Mouse (Mus musculus) thymus, adult 2 months (tissue): ENCODE measurements around the gene Mc1r.

Source experiments
- CTCF ChIP-seq: fragments of 200-500 bp; IDR thresholded peaks from 2 replicates; pipeline ENCODE4 v1.5.1; 2012; ENCODE audit warnings: mild to moderate bottlenecking, control low read depth, low read length, moderate library complexity, borderline replicate concordance; ENCODE audit not compliant: control insufficient read depth, poor library complexity, insufficient read depth; ENCODE audit errors: extremely low read depth
- POLR2A ChIP-seq: fragments of 200-500 bp; IDR thresholded peaks from 2 replicates; pipeline ENCODE4 v1.6.1; 2012; ENCODE audit warnings: mild to moderate bottlenecking, low read length, control low read depth, moderate library complexity; ENCODE audit not compliant: control insufficient read depth, poor library complexity, insufficient read depth; ENCODE audit errors: extremely low read depth

- TF ChIP-seq POLR2A, result no peak
- no peak for TF ChIP-seq CTCF
Observed at GRCm38 (mm10) chr8:123431616-123432365, 24.9 kb downstream of the Mc1r start.
